Mouse (Mus musculus) T-helper 2 cell (primary cell): ENCODE data around the gene Ebf3.

Source experiments
- in situ Hi-C: fragments of 300-600 bp; cut with MboI, MseI; formaldehyde crosslinking; loops from one replicate; pipeline ENCODE4 v1.15.1; 2025; ENCODE audit warnings: high pct_unique_total_duplicates

The Ebf3 gene

DNA sequence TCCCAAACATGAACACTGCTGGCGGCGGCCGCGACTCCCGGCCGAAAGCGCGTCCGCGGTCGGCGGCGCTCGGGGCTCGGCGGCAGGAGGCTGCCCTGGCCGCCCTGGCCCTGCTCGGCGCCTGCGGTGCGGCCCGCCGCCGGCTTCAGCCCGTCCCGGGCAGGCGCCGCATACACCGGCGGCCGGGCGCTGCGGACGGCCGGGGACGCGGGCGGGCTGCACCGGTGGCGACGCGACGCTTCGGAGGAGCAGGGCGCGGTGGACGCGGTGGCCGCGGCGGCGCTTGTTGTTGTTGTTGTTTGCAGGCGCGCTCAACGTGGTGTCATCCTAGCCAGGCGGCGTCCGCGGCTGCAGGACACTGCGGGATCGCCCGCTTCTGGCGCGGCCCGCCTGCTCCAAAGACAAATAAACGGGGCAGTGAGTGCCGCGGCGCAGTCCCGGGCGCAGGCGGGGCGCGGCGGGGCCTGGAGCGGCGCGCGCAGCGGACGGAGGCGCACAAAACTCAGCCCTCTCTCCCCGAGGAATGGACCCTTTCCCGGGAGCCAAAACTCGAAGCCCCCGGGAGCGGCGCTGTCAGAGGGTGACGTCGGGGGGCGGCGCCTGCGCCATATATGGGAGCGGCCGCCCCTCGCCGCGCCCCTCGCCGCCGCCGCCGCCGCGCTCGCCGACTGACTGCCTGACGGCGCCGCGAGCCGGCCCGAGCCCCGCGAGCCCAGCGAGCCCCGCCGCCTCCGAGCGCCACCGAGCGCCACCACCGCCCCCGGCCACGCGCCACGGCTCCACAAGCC, at the start of gene Ebf3:
Gene Ebf3, minus strand, starts transcription at position 542 of the 788 bp plus-strand sequence.
- in situ Hi-C loops, result loop anchor here (10.0 to 25.0 kb wide), 2 partner anchors 827 to 1931 kb away; partner anchors contain the start of gene Pwwp2b

GRCm38 (mm10) chr7:137346860-137347259, 32.6 kb upstream of the Ebf3 start:
- in situ Hi-C loops, result loop anchor here (10.0 kb wide), 2 partner anchors 708 to 1168 kb away; no protein-coding TSS in a partner anchor

DNA sequence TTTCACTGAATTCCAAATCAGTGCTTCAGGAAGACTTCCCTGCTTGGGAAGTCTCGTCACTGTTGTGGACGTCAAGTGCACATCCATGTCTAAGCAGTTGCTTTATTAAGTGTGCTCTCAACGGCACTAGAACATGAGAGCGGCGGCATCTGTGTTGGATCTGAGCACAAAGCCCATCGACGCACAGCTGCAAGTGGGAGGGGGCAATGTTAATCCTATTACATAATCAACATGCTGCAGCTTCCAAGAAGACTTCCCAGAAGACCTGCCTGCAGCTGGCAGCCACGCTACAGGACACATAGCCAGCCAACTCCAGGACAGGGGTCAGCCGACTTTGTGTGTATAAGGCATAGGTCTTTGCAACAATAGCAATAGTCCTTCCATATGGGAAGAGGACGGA, 31.8 kb upstream of the Ebf3 start:
- in situ Hi-C loops, result loop anchor here (10.0 kb wide), 2 partner anchors 709 to 1169 kb away; no protein-coding TSS in a partner anchor

DNA sequence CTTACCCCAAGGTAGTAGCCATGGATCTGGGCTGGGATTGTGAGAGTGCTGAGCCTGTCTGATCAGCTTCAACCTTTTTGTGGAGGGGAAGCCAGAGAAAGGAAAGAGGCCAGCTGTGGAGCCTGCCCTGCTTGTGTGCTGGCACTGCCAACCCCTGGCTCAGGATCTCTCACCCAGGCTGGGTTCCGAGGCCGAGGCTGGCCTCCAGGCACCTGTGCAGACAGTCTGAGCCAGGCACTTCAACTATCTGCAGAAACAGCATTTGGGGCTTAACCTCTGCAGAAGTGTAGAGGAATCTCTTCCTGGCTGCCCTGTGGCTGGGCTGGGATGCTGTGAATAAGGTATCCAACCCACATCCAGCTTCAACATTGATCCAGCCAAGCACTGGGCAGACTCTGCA, 19.7 kb upstream of the Ebf3 start:
- in situ Hi-C loops, result no loop called here

DNA sequence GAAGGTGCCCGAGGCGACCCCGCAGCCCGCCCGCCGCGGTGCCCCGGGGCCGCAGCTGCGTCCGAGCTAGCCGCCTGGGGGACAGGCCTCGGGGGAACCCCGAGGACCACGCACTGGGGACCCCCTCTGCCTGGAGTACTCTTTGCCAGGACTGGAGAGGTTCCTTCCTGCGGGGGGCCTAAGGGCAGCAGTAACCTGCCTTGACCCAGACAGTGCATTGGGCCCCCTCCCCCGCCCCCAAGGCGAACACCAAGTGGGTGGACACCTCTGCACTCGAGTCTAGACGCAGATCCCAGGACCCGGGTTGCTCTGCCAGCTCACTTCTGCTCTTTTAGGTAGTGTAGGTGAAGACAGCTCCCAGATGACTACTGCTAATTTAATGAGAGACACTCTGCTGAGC, 8.7 kb upstream of the Ebf3 start:
- in situ Hi-C loops, result loop anchor here (25.0 kb wide), 1 partner anchor 836 kb away; no protein-coding TSS in a partner anchor

DNA sequence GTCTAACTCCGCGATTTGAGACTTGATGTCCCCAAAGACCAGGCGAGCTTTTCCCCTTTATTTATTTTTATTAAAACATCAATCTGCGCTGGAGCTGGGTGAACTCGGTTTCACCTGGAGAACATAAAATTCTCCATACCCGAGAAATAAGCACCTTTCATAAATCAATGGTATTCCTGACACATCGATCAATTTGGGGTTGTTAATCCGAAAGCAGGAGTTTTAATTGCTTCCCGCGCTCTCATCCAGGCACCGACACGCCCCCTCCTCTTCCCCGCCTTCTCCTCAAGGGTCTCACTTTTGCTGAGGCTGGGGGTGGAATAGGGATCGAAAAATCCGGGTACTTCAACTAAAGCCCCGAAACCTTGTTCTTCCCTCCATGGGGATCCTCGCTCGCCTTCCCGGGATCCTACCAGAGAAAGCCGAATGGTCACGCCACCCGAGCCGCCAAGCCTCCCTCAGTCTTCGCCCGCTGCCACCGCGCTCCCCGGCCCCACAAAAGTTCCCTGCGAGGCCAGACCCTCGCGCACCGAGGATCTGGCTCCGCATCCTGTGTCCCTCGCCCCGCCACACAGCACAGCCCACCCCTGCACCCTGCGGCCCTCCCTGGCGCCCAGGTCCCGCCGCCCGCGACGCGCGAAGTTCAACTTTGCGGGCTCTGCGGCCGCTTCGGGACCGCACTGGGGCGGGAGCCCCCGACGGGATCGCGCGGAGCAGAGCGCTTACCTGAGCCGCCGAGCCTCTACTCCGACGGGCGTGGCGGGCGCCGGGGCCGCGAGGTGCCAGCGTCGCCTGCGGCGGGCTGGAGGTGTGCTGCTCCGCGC, 7.9 kb upstream of the Ebf3 start:
- in situ Hi-C loops, result loop anchor here (25.0 kb wide), 1 partner anchor 835 kb away; no protein-coding TSS in a partner anchor

DNA sequence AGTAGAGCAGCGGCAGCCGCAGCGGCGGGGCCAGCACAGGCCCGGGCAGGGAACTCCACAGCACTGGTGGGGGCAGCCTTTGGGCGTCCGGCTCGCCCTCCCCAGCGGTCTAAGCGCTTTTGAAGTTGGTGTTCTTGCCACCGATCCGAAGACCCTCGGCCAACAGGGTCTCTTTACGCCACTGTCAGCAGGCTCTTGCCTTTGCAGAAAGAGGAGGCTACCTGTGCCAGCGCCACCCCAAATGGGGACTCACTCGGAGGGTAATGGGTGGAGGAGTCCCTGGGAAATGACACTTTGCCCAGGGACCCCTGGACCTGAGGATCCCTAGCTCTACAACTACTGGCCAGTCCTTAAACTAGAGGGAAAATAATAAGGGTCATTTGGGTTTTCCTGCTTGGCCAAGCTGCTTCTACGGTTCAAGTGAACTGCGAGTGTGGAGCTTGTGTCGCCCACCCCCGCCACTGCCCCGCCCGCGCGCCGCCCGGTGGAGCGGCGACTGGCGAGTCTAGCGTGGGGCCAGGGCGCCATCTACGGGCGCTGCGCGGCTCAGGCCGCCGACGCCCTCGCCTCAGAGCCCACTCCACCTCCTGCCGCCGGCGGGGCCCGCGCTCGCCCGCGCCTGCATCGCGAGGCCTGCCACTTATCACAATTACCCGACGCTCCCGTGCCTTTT, 7.0 kb upstream of the Ebf3 start:
- in situ Hi-C loops, result loop anchor here (25.0 kb wide), 1 partner anchor 834 kb away; no protein-coding TSS in a partner anchor

- in situ Hi-C loops, result loop anchor here (25.0 kb wide), 1 partner anchor 833 kb away; no protein-coding TSS in a partner anchor
Observed at GRCm38 (mm10) chr7:137320320-137320719, 6.1 kb upstream of the Ebf3 start.

GRCm38 (mm10) chr7:137318924-137319885, 5.0 kb upstream of the Ebf3 start:
- in situ Hi-C loops, result loop anchor here (10.0 to 25.0 kb wide), 2 partner anchors 832 to 1926 kb away; partner anchors contain the start of gene Pwwp2b

DNA sequence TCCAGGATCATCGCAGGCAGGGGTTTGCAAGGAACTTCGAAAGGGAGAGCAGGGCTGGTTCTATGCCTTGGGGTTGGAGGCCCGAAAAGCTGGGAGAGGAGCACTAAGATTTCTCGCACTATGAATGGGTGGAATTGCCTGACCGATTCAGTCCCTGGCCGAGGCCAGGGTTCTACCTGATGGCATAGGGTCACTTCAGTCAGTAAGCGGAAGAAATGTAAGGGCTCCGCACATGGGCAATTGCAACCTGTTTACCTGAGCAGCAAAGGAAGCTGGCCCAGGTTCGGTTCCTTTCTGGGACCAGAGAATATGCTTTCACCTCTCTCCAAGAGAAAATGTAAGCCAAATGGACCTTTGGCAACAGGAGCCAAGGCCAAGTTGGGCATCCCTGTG, 4.1 kb upstream of the Ebf3 start:
- in situ Hi-C loops, result loop anchor here (10.0 to 25.0 kb wide), 2 partner anchors 831 to 1926 kb away; partner anchors contain the start of gene Pwwp2b

GRCm38 (mm10) chr7:137317659-137318382, 3.6 kb upstream of the Ebf3 start:
- in situ Hi-C loops, result loop anchor here (10.0 to 25.0 kb wide), 2 partner anchors 831 to 1927 kb away; partner anchors contain the start of gene Pwwp2b

DNA sequence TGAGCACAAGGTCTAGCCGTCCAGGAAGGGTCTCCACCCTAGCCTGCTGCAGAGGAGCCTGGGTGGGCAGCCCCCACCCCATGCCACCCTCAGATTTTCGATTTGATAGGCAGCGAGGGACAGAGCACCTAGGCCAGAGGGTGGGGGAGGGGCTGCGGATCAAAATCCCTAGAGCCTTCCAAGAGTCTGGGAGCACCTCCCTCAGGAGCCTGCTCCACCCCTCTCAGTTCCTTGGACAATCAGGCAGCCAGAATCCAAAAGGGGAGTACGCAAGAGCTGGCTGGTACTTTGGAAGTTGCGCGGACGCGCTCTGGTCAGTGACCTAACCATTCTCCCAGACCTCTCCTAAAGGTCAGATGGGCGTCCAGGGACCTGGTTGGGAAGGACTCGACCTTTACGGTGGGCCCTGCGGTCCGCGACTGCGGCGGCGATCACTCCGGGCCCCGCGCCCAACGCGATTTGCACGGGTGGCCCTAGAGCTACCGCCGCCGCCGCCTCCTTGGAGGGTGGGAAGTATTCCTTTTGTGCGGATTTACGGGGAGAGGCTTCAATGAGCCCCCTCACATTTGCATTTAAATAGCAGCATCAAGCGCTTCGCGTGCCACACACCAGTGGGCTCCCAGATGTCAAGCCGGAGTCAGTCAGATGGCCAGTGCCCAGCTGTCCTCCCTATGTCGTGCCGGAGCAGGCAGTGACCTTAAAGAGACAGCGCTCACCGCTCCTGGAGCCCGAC, 2.8 kb upstream of the Ebf3 start:
- in situ Hi-C loops, result loop anchor here (10.0 to 25.0 kb wide), 2 partner anchors 830 to 1928 kb away; partner anchors contain the start of gene Pwwp2b

DNA sequence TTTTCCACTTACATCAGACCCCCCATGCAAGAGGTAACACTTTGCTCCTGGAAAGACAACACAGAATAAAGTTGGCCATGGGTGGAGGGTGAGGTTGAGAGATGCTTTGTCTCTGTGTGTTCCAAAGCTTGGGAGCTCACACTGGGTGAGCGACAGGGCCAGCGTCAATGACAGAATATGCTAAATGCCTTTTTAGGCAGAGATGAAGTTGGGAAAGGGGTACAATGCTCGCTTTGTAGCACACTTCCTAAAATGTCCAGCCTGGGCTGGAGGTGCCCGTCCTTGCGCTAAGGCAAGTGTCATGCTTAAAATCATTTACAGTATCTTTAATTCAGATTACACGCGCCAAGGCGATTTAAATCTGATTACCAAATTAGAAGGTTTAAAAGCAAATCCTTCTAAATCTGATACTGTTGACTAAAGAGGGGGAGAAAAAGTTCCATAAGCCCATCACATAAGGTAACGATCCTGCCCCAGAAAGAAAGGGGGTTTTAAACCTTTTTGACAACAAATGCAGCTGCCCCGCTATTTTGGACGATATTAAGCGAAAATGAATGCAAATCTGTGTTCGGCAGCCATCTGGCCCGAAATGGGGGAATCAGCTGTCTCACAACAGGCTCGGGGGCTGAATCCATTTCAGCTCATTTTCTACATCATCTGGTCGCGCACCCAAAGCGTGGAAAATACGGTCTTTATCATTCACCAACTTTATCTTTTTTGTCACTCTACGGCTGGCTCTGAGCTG, 2.1 kb upstream of the Ebf3 start:
- in situ Hi-C loops, result loop anchor here (10.0 to 25.0 kb wide), 2 partner anchors 829 to 1928 kb away; partner anchors contain the start of gene Pwwp2b

DNA sequence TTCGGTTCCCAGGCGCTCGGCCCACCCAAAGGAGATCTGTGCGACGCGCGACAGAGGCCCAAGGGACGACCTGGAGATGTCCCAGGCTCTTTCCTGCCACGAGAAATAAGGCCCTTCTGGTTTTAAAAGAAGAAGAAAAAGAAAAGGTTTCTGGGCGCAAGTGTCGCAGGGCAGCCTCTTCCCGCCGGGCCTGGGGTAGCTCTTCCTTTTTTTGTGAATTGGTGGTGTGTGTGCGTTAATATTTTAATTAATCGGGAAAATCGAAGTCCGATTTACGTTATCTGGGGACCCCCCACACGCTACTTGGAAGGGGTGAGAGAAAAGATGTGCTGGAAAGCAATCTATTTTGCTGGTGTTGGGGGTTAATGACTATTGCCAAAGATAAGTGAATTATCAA, 1.3 kb upstream of the Ebf3 start:
- in situ Hi-C loops, result loop anchor here (10.0 to 25.0 kb wide), 2 partner anchors 828 to 1929 kb away; partner anchors contain the start of gene Pwwp2b

DNA sequence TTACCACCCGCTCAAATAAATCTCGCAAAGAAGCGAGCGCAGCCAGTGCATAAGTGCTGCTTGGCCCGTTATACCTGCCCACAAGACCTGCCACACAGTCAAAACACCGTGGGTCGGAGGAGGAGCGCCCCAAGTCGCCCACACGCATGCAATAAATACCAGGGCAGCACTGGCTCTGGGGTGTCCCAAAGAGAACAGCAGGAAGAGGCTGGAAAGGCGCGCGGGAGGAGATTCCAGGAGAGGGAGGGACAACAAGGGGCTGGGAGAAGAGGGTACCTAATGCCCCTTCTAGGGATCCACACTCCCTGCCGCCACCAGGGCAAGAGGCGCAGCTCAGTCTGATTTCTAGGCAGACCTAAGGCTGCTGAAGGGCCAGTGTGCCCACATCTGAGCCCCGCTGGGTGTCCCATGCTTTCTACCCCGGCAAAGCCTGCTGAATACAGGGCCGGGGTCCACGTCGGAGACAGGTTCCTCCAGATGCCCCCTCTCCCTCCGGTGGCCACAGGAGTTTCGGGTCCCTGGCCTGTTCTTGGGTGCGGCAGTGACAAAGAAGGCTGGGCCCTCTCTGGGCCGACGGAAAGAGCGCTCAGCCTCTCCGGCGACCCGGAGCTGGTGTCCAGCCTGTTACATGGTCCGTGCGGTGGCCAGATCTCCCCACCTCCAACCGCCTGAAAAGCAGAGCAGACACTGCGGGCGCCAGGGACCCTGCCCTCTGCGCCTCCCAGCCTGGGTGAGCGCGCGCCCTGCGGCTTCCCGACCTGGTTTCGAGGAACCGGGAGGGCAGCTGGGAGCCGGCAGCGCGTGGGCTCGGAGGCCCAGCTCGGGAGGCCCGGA, 682 bp upstream of the Ebf3 start:
- in situ Hi-C loops, result loop anchor here (10.0 to 25.0 kb wide), 2 partner anchors 828 to 1930 kb away; partner anchors contain the start of gene Pwwp2b

GRCm38 (mm10) chr7:137313183-137313903, 902 bp downstream of the Ebf3 start:
- in situ Hi-C loops, result loop anchor here (10.0 to 25.0 kb wide), 2 partner anchors 826 to 1931 kb away; partner anchors contain the start of gene Pwwp2b
